Comparison of ENCODE assay signal across 9 mouse cellular contexts in the genomic region with DNA sequence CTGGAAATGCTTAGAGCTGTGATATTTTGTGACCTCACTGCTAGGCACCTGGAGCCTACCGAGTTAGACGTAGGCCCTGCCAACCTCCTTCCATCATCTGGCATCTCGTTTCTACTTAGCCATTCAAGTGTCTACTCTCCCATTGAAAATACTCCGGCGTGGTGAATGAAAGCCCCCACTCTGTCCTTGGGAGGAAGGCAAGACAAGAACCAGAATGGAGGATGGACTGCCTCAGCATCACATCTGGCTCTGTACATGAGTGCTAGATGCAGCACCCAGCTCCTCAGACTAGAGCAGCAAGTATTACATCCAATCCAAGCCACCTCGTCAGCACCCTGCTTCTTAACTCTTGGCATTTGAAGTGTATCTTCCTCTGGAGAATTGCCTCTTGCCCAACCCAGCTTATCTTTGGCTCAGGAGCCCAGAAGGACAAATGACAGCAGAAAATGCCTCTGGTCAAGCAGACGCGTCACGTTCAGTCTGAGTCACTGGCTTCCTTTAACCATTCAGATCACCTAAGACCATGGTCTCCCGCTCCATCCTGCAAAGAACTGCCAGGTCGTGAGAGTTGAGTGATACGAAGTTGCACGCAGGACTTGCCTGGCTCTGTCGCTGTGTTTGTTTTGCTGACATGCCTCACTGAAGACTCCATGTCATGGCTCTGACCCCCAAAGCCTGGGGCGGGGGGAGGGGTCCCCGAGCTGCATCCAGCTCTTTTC.
DNase-seq lines count a peak whose midpoint lies in the region; ATAC-seq lines count a peak whose summit lies in the region.
"Had no signal": no experiment of that assay in that cellular context is flagged by ENCODE, and none has a peak within 500 bp of the region (broad histone marks: within the 10 kb centered on the region; RNA-seq: fewer than 3 reads in every experiment).

No protein-coding gene starts in this region.

- H3K4me2 ChIP-seq in neural tube, embryonic 11.5 days (ENCODE audit: low read depth), result peak overlapping the region; percentile 19
- peak overlapping the region; percentile 57 for H3K4me2 ChIP-seq in intestine, embryonic 15.5 days (replicated peaks)
- peak overlapping the region; percentile 48 for H3K4me2 ChIP-seq in stomach, embryonic 16.5 days (ENCODE audit: low read depth, low read length)

- intact Hi-C loops in left cerebral cortex, postnatal 36 days (cut with DNase I), result no loop called here

- WGBS in neural tube, embryonic 11.5 days, result 63% methylated on average over 16 of the region's 16 CpGs
- 55% methylated on average over 16 of the region's 16 CpGs for WGBS in intestine, embryonic 15.5 days
- WGBS in stomach, embryonic 16.5 days, result 53% methylated on average over 16 of the region's 16 CpGs

- no peaks in the 10 kb centered on the region for H3K36me3 ChIP-seq in neural tube, embryonic 11.5 days (ENCODE audit: control insufficient read depth, insufficient read depth, low read length)
- no peaks in the 10 kb centered on the region for H3K36me3 ChIP-seq in intestine, embryonic 15.5 days
- H3K36me3 ChIP-seq in stomach, embryonic 16.5 days (ENCODE audit: control insufficient read depth, insufficient read depth, low read length), result no peaks in the 10 kb centered on the region

- DNase-seq in frontal cortex, postnatal 14 days (ENCODE audit: low spot score in 2 of 2), result no peak
- DNase-seq in neural tube, embryonic 11.5 days (ENCODE audit: low spot score), result no peak
- DNase-seq in neural tube, embryonic 10.5 days (ENCODE audit: extremely low spot score, low spot score), result no peak
- DNase-seq in left cerebral cortex, postnatal 36 days (ENCODE audit: low spot score in 2 of 2), result no peak
- no peak for DNase-seq in layer of hippocampus, adult 9-11 months
- DNase-seq: lung, adult 2 months had no signal

- H3K4me3 ChIP-seq in neural tube, embryonic 11.5 days (ENCODE audit: low read depth, low read length), result no peak overlapping the region
- H3K4me3 ChIP-seq in intestine, embryonic 15.5 days (replicated peaks), result peak overlapping the region; percentile 21; the same call in 1 of the 2 replicates
- no peak overlapping the region; the same call in 1 of the 2 replicates for H3K4me3 ChIP-seq in stomach, embryonic 16.5 days (replicated peaks; ENCODE audit: low read length)

- H3K4me1 ChIP-seq in neural tube, embryonic 11.5 days (ENCODE audit: control insufficient read depth, insufficient read depth, low read length), result no peaks in the 10 kb centered on the region
- no peaks in the 10 kb centered on the region for H3K4me1 ChIP-seq in intestine, embryonic 15.5 days (replicated peaks)
- peaks cover 6% of the 10 kb centered on the region; the same call in 1 of the 2 replicates for H3K4me1 ChIP-seq in stomach, embryonic 16.5 days (ENCODE audit: control insufficient read depth, insufficient read depth, low read length)

- no peaks in the 10 kb centered on the region for H3K27me3 ChIP-seq in neural tube, embryonic 11.5 days (ENCODE audit: control insufficient read depth, insufficient read depth, low read length)
- no peaks in the 10 kb centered on the region for H3K27me3 ChIP-seq in intestine, embryonic 15.5 days (replicated peaks)
- H3K27me3 ChIP-seq in stomach, embryonic 16.5 days (ENCODE audit: control insufficient read depth, insufficient read depth, low read length), result no peaks in the 10 kb centered on the region

- peak; percentile 31; the same call in 1 of the 2 replicates for ATAC-seq in frontal cortex, adult (ENCODE audit: low TSS enrichment)
- ATAC-seq in neural tube, embryonic 11.5 days (ENCODE audit: insufficient read depth, low FRiP score, low TSS enrichment), result 0 out of 2 replicates have a peak, but pooled peaks have one; percentile 16
- ATAC-seq in intestine, embryonic 15.5 days, result no peak
- no peak for ATAC-seq in stomach, embryonic 16.5 days (ENCODE audit: insufficient read depth, low FRiP score)

- no peak overlapping the region for H3K27ac ChIP-seq in neural tube, embryonic 11.5 days (ENCODE audit: low read depth, low read length)
- H3K27ac ChIP-seq in intestine, embryonic 15.5 days, result no peak overlapping the region
- no peak overlapping the region for H3K27ac ChIP-seq in stomach, embryonic 16.5 days (ENCODE audit: low read length)

- H3K9ac ChIP-seq in neural tube, embryonic 11.5 days (ENCODE audit: low read length), result no peak overlapping the region
- no peak overlapping the region for H3K9ac ChIP-seq in intestine, embryonic 15.5 days
- H3K9ac ChIP-seq in stomach, embryonic 16.5 days (ENCODE audit: low read length), result 0 out of 2 replicates have a peak overlapping the region, but pooled peaks have one; percentile 34

- no peaks in the 10 kb centered on the region for H3K9me3 ChIP-seq in neural tube, embryonic 11.5 days (ENCODE audit: control insufficient read depth, low read length)
- H3K9me3 ChIP-seq in intestine, embryonic 15.5 days, result no peaks in the 10 kb centered on the region
- no peaks in the 10 kb centered on the region for H3K9me3 ChIP-seq in stomach, embryonic 16.5 days (replicated peaks; ENCODE audit: control insufficient read depth, low read length)

Comparison
In these comparisons a context has a peak if more than half of its experiments do, and no peak if none do; other contexts are left out.
1. ATAC-seq: peak in frontal cortex, adult (single experiment) and neural tube, embryonic 11.5 days (single experiment); none in intestine, embryonic 15.5 days (single experiment) and stomach, embryonic 16.5 days (single experiment).
2. Peak in every context shown above with its lines, with median percentiles within 50 percentile points of each other: H3K4me2 ChIP-seq.